Mouse (Mus musculus) retina, adult 2 months (tissue): ENCODE measurements around the gene Aknad1.

Experiments used
- DNase-seq: peaks from one replicate; pipeline ENCODE4 v3.0.0-alpha.2; 2012; ENCODE audit warnings: low read depth, low spot score

Aknad1 gene

DNA sequence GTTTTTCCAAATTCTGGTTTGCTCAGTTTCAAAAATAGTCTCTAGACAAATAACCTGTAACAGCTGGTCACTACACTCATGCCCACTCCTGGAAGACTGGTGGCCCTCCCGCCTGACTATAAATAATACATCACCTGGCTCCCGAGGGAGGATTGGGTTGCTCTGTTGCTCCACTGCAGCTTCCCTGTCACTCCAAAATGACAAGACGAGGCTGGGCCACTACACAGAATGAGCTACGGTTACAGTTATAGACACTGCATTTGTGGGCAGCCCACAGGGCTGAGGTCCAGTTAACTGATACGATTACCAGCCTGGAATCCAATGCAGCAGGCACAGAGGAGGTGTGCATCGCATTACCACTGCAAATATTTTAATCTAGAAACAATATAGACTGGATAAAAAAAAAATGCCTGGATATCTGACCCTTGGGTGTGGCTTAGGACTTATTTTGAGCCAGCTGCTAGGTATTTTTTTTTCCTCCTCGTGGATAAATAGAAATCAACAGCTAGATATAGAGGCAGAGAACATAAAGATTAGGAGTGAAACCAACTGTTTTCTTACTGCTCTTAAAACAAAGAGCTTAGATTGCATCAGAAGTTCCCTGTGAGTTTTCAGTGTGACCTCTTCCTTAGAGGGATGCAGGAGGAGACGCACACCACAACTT, at the start of gene Aknad1:
TSS of gene Aknad1 (plus strand) at position 614 of the 664 bp plus-strand sequence.
- no peak for DNase-seq

GRCm38 (mm10) chr3:108689979-108690378, 49.5 kb upstream of the Aknad1 start:
- no peak for DNase-seq

GRCm38 (mm10) chr3:108694321-108694720, 45.1 kb upstream of the Aknad1 start:
- no peak for DNase-seq

DNA sequence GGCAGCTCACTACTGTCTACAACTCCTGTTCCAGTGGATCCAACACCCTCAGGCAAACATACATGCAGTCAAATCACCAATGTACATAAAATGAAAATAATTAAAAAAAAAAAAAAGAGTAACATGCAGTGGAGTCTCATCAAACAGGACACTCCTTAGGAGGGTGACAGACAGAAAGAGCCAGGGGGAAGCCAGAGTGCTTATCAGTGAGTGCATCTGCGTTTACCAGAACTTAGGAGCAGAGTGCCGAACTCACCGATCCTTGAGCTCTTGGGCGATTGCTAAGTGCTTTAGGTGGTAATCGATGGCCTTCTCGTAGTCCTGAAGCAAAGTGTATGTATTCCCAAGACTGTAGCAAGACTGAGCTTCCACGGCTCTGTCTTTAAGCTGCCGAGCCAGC, 40.8 kb upstream of the Aknad1 start:
- no peak for DNase-seq

DNA sequence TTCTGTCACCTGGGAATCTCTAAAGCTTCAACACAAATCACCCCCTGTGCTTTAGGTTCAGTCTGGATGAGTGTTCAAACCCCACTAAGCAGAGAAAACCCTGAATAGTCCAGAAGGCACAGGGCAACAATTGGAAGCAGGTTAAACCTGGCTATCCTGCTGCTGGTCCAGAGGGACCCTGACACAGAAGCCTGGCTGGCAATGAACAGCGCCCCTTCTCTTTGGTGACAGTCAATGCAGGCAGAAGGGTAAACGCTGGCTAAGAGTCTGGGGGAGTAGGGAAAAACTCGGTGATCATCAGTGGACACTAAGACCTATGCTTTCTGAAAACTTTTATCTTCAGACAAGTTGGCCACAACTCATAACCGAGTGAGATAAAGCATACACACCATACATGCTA, 39.7 kb upstream of the Aknad1 start:
- DNase-seq, result no peak

DNA sequence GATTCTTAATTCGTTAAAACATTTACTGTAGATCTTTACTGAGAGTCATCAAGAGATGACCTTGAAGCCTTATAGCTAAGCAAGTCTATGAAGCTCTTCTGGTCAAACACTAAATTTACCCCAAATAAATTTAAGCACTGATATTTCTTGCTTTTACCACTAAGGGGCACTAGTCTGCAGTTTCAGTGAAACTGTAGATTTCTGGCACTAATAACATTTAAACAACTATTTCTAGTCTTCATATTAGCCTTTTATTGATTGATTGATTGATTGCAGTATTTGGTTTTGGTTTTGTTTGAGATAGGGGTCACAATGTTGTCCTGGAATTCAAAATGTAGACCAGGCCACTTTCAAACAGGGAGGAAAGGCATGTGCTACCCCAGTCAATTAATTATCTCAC, 38.2 kb upstream of the Aknad1 start:
- DNase-seq, result no peak

DNA sequence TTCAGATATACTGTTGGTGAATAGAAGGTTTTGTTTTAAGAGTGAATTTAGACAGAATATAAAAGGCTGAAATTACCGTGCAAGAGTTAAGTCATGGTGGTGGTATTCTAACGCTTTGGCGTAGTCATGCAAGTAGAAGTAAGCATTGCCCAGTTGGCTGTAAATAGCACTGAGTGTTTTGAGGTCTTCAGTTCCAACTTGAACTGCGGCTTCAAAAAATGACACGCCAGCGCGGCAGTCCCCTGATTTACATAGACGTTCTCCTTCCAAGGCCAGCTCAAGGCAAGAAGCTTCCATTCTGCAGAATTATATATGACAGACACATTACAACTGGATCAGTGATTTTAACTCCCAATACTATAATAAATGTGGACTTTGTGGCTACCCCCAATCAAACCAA, 36.7 kb upstream of the Aknad1 start:
- DNase-seq, result no peak

DNA sequence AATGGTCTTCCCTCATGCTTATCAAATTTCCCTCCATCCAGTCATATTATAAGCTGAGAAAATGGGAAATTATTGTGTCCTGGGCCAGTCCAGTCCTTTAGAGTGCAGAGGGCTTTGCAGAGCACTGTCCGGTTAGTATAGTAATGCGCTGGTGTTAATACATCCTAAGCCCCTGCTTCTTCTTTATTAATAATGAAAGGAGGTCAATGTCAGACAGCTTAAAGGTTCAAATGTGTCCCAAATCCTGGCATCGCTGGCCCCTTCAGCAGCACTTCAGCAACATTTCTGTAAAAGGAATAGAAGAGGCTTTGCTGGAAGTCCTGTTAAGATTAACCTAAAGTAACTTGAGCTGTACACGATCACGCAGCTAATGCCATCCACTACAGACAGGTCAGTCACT, 28.2 kb upstream of the Aknad1 start:
- peak; percentile 71 for DNase-seq

DNA sequence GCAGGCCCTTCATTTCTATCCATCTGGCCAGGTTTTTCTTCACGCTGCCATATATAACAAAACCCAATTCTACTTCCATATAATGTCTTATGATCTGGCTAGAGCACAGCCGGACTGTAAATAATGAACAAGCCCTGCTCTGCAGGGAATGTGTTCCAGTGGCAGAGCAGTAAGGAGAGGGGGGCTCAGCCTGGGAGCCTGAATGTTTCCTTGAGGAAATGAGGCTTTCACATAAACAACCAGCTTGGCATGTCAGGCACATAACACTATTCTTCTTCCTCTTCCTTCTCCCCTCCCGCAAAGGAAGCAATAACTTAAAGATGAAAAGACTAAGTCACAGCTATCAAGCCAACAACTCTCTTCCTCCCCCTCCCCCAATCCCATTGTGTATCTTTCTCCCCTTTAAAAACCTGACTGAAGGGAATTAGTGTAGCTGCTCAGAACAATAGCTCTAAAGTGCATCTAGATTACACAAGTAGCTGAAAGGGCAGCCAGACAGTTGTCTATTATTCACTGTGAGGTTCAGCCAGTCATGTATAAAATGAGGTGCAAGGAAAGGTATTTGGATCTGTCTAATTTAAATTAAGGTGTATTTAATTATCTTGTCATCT, 26.3 kb upstream of the Aknad1 start:
- no peak for DNase-seq

DNA sequence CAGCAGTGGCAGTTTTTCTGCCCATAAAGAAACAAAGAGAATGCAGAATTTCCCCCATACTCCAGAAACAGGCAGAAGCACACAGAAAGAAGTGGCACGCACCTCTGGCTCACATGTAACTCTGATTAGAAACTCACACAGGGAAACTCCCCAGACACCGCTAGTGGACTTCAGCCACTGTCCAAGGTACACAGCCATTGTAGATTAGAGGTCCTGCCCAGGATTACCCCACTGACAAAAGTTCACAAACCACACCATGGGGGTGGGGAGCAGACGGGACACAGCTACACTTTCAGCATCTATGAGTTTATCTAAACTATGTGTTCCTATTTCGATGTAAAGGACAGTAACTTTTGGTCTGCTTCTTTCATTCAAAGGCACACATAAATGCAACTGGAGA, 24.6 kb upstream of the Aknad1 start:
- DNase-seq, result no peak

DNA sequence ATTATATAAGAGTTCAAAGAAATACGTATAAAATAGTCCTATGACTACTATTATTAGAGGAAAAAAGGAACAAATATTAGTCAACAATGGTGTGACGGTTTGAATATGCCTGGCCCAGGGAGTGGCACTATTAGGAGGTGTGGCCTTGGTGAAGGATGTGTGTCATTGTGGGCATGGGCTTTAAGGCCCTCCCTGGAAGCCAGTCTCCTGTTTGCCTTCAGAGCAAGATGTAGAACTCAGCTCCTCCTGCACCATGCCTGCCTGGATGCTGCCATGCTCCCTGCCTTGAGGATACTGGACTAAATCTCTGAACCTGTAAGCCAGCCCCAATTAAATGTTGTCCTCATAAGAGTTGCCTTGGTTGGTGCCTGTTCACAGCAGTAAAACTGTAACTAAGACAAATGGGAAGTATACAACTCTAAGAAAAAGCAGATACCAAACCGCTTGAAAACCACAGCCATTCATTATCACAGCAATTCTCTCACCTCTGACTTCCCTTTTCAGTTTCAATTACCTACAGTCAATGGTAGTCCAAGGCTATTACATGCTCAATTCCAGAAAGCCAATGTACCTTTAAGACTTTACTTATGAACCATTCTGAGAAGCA, 21.5 kb upstream of the Aknad1 start:
- no peak for DNase-seq

DNA sequence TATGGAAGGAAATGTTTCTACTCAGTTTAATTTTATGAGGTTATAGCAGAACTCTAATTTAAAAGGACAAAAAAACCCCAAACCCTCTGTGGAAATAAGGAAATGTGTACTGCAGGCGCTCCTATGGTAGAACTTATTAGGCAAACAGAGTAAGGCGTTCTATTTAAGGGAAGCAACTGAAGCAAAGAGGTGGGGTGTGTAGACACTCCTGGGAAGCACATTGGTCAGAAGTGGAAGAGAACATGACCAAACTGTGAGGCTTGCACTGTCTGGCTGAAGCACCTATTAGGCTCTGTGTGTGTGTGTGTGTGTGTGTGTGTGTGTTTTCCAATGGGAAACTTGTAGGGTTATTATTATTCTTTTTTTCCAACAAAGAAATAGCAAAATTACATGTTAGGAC, 20.1 kb upstream of the Aknad1 start:
- DNase-seq, result no peak

GRCm38 (mm10) chr3:108719761-108720160, 19.7 kb upstream of the Aknad1 start:
- no peak for DNase-seq

GRCm38 (mm10) chr3:108721076-108721991, 18.1 kb upstream of the Aknad1 start:
- no peak for DNase-seq

DNA sequence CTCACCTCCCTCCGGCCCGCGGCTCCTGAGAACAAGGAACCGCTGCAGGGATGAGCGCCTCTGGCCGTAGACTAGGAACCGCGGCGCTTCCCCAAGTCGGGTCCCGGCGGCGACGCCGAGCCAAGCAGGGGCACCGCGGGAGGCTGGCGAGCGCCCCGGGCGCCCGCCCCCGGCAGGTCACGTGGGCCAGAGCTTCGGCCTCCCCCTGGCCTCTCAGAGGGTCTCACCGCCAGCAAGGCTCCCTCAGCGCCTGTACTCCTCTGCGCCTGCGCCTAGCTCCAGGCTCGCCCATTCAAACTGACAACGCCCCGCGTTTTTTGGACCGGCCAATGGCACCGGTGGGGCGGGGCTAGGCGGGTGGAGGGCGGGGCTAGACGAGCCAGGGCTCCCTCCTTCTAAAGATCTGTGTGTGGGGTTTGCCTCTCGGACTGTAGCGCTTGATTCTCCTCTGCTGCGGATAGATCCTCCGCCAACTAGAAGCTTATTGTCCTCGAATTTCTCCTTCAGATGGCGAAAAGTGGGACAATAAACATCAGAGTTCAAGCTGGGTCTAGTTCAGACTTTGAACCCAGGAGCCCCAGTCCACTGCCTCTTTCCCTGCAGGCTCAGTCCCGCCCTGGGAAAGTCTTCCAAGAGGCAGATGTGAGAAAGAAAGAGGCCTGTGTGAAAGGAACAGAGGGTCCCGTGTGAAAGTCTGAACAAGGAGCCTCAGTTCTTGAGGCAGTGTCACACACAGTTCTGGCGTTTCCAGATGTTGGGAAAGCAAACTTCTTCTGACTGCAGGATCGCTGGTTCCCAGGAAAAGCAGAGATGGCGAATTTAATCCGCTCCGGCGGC, 17.2 kb upstream of the Aknad1 start, which contains the start of gene Gpsm2:
TSS of gene Gpsm2 (minus strand) at position 274 of the 837 bp plus-strand sequence.
- peak; percentile 76 for DNase-seq

GRCm38 (mm10) chr3:108726413-108726812, 13.0 kb upstream of the Aknad1 start:
- no peak for DNase-seq

DNA sequence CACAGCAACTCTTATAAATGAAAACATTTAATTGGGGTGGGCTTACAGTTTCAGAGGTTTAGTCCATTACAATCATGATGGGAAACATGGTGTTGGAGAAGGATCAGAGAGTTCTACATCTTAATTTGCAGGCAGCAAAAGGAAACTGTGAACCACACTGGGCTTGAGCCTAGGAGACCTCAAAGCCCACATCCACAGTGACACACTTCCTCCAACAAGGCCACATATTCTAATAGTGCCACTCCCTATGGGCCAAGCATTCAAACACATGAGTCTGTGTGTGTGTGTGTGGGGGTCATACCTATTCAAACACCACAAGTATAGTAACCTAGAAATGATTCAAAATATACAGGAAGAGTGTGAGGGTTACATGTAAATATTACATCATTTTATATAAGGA, 12.1 kb upstream of the Aknad1 start:
- DNase-seq, result no peak

DNA sequence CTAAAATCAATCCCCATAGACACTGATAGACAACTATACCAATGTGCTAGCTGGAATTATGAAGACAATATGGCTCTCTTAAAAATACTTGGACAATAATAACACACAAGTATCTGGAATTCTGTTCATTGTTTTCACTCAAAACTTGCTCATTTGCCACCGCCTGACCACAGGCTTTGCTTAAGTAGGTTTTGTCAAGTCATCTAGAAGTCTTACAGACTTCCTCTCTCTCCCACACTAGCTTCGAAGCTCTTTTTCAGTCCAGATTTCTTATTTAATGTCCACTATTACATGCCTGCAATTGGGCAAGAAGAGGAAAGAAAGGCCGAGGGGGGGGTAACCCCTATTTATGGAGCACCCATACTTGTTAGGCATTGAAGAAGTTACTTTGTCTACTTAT, 11.7 kb upstream of the Aknad1 start:
- no peak for DNase-seq

DNA sequence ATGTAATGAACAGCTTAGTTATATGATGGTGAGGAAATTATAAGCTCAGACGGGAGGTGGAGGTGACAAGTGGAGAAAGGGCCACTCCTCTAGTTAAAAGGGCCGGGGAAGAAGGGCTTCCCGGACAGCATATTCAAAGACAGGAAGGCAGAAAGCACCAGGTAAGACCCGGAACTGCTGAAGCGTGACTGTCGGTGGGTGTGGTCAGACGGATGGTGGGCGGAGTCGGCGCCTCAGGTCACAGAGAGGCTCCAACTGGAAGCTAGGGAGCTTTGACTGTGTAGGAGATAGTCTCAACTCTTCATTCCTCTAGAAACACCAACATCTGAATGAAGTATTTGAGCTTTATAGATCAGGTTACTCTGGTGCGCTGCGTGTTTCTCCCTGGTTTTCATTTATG, 9.1 kb upstream of the Aknad1 start:
- DNase-seq, result no peak

GRCm38 (mm10) chr3:108737761-108738160, 1.7 kb upstream of the Aknad1 start:
- DNase-seq, result no peak

DNA sequence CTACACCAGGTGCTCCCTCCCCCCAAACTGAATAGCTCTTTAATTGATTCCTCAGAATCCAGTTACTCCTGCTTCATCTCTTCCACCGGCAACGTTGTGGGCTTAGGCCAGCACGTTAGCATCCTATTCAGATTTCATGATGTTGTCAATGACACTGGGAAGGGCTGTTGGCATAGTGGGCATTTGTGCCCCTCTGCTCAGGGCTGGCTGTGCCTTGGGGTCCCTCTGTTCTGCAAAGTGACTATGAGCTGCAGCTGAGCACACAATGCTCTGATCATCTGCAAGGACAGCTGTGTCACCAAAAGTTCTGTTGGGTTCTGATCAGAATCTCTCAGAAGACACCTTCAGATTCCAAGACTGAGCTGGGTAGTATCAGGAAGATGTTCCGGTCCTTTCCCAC, 4.6 kb downstream of the Aknad1 start:
- DNase-seq, result no peak
